Mouse (Mus musculus): ENCODE results near the gene Yes1.

GRCm38 (mm10) chr5:32571802-32572201 lies 39.2 kb upstream of the Yes1 start:
- TF ChIP-seq CTCF (IDR thresholded peaks at IDR 0.05; ENCODE audit: insufficient read depth, low read length) (no peak), POLR2A (IDR thresholded peaks at IDR 0.05; ENCODE audit: borderline replicate concordance, extremely low read depth, low read depth, low read length) (no peak)

Measured in lung, adult 2 months (tissue).